Mouse (Mus musculus): ENCODE measurements around the gene Myh14. TPM values are rescaled to one million over a fixed set of nuclear protein-coding genes. Genes with fewer than 3 reads are reported as not detected.

Myh14 gene
- polyA plus RNA-seq, 1 experiment from 2014 or later = 1.2 TPM

DNA sequence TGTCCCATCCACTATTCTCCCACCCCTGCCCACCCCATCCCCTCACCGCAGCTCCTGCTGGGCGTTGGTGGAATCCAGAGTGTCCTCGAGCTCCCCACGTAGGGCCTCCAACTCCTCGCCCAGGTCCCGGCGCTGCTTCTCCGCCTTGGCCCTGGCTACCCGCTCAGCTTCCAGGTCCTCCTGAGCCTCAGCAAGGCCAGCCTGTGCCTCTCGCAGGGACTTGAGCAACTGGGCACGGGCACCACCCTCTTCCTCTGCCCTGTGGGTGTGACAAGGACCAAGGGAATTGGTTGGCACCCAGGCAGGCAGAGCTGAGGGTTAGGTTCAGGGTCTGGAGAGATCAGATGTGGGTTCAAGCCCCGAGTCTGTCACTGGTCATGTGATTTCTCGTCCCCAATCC lies 43.7 kb downstream of the Myh14 start:
- no peak overlapping the region for H3K9ac ChIP-seq (replicated peaks)
- no peak overlapping the region for H3K4me3 ChIP-seq (replicated peaks)

DNA sequence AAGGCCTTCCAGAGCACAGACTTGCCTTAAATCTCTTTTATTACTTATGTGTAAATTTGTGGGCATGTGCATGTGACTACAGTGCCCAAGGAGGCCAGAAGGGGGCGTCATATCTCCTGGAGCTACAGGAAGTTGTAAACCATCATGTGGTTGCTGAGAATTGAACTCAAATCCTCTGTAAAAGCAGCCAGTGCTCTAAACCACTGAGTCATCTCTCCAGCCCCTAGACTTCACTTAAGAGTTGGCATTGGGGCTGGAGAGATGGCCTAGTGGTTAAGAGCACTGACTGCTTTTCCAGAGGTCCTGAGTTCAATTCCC lies 44.6 kb downstream of the Myh14 start:
- H3K27me3 ChIP-seq = peaks cover 10% of the 10 kb centered on the region; the same call in 1 of the 2 replicates
- no peak overlapping the region for H3K27ac ChIP-seq
- H3K4me2 ChIP-seq (replicated peaks) = no peak overlapping the region
- WGBS = 65% methylated on average over 1 of the region's 1 CpGs
- no peaks in the 10 kb centered on the region for H3K9me3 ChIP-seq
- H3K4me3 ChIP-seq (replicated peaks) = no peak overlapping the region
- peaks cover 4% of the 10 kb centered on the region; the same call in 1 of the 2 replicates for H3K4me1 ChIP-seq (replicated peaks)
- no peak overlapping the region for H3K9ac ChIP-seq (replicated peaks)
- H3K36me3 ChIP-seq = no peaks in the 10 kb centered on the region
- no peak for ATAC-seq

More for the DNA sequence above, 43.7 kb downstream of the Myh14 start:
- Histone ChIP-seq H3K4me1 (replicated peaks) (peaks cover 4% of the 10 kb centered on the region; the same call in 1 of the 2 replicates), H3K36me3 (no peaks in the 10 kb centered on the region), H3K4me2 (replicated peaks) (no peak overlapping the region), H3K27ac (no peak overlapping the region), H3K27me3 (peaks cover 10% of the 10 kb centered on the region; the same call in 1 of the 2 replicates), H3K9me3 (no peaks in the 10 kb centered on the region)
- WGBS = 83% methylated on average over 12 of the region's 13 CpGs
- ATAC-seq = no peak

DNA sequence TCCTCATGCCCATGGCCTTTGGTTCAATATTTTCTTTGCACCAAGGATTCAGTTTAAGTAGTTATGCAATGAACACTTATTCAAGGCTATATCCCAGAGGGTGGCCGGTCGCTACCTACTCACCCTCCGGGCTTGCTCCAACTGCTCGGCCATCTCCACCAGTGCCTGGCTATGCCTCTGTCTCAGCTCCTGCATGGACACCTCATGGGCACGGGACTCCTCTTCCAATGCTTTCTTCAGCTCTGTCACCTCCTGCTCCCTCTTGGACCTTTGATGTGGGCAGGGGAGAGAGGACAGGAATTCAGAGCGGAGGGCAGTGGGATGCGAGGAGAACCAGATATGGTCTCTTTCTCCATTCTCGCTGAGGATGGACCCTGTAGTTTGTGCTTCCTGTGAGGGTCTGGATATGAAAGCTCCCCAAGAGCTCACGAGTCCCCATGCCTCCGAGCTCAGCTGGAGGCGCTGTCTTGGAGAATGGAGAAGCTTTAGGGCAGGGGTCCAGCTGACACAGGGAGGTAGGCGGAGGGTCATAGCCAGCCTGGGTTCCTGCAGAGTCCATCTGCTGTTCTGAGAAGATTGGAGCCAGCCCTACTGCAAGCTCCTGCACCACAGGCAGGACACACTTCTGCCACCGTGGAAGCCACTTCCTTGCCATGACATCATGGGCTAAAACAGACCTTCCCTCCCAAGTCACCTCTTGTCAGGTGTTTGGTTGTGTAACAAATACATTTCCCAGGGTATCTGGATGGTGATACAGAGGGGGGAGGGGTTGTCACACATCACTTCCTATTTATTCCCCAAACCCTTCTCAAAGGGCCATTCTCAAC lies 45.2 kb downstream of the Myh14 start:
- ATAC-seq = no peak
- H3K4me3 ChIP-seq (replicated peaks) = no peak overlapping the region
- WGBS = 90% methylated on average over 13 of the region's 13 CpGs
- no peak overlapping the region for H3K4me2 ChIP-seq (replicated peaks)
- peaks cover 10% of the 10 kb centered on the region; the same call in 1 of the 2 replicates for H3K27me3 ChIP-seq
- H3K27ac ChIP-seq = no peak overlapping the region
- H3K9me3 ChIP-seq = no peaks in the 10 kb centered on the region
- H3K4me1 ChIP-seq (replicated peaks) = peaks cover 4% of the 10 kb centered on the region; the same call in 1 of the 2 replicates
- no peak overlapping the region for H3K9ac ChIP-seq (replicated peaks)
- no peaks in the 10 kb centered on the region for H3K36me3 ChIP-seq

DNA sequence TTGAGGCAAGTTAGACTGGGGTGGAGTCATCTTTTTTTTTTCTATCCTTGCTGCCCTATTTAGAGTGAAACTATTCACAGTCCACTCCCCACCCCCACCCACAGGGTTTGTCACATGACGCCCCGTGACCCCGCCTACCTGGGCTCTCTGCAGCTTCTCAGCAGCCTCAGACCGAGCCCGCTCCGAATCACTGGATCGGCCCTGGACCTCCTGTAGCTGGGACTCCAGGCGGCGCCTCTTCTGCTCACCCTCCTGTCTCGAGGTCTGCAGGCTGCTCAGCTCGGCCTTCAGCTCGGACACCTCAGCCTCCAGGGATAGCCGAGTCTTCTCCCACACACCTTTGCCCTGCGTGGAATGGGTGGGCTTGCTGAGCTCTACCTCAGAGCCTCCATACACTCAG lies 45.8 kb downstream of the Myh14 start:
- no peak for ATAC-seq
- H3K27me3 ChIP-seq = peaks cover 10% of the 10 kb centered on the region; the same call in 1 of the 2 replicates

DNA sequence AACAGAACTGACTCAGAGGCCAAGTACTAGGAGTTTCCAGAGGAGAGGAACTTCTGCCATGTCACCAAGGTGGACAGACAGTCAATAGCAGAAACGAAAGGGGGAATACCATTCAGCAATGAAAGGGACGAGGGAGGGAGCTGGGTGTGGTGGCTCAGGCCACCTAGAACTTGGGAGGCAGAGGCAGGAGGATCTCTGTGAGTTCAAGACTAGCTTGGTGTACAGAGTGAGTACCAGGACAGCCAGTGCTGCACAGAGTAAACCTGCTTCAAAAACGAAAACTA lies 46.2 kb downstream of the Myh14 start:
- WGBS = 64% methylated on average over 3 of the region's 3 CpGs
- Histone ChIP-seq H3K36me3 (no peaks in the 10 kb centered on the region), H3K27me3 (peaks cover 10% of the 10 kb centered on the region; the same call in 1 of the 2 replicates), H3K4me1 (replicated peaks) (peaks cover 4% of the 10 kb centered on the region; the same call in 1 of the 2 replicates), H3K27ac (no peak overlapping the region), H3K9me3 (peaks cover 4% of the 10 kb centered on the region), H3K4me3 (replicated peaks) (no peak overlapping the region), H3K9ac (replicated peaks) (no peak overlapping the region), H3K4me2 (replicated peaks) (no peak overlapping the region)
- no peak for ATAC-seq

More for the DNA sequence above, 45.8 kb downstream of the Myh14 start:
- H3K9me3 ChIP-seq = peaks cover 4% of the 10 kb centered on the region
- peaks cover 4% of the 10 kb centered on the region; the same call in 1 of the 2 replicates for H3K4me1 ChIP-seq (replicated peaks)
- no peak overlapping the region for H3K4me3 ChIP-seq (replicated peaks)
- no peak overlapping the region for H3K9ac ChIP-seq (replicated peaks)
- H3K27ac ChIP-seq = no peak overlapping the region
- H3K4me2 ChIP-seq (replicated peaks) = no peak overlapping the region
- WGBS = 65% methylated on average over 14 of the region's 14 CpGs
- H3K36me3 ChIP-seq = no peaks in the 10 kb centered on the region

DNA sequence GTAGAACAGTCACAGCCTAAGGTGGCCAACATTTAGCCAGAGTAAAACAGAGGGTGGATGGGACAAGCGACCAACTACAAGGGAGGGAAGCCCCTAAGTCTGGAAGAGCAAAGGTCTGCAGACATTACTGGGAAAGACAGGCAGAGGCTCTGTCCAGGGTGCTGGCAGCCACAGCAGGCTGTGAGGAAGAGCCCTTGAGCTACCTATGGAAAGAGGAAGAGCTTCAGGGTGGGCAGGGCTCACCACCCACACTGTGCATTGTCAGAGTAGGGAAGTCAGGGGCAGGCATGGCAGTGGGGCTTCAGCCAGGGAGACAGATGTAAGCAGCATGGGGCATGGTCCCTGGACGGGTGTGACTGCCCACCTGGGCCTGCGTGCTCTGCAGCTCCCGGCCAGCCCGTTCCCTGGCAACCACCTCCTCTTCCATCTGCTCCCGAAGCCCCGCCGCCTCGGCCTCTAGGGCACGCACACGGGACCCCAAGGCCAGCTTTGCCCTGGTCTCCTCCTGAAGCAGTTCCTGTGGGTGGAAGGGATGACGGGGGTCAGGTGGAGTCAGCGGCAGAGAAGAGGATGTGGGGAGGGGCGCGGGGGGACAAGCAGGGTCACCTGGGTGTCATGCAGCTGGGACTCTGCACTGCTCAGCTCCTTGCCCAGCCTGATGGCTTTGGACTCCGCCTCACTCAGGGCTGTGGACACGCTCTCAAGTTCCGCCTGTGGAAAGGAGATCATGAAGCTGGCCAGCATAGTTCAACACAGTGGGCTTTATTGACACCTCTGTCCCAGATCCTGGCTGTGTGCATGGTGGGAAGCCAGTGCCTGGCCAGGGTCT lies 46.7 kb downstream of the Myh14 start:
- WGBS = 44% methylated on average over 18 of the region's 18 CpGs
- Histone ChIP-seq H3K4me2 (replicated peaks) (no peak overlapping the region), H3K9ac (replicated peaks) (no peak overlapping the region)

DNA sequence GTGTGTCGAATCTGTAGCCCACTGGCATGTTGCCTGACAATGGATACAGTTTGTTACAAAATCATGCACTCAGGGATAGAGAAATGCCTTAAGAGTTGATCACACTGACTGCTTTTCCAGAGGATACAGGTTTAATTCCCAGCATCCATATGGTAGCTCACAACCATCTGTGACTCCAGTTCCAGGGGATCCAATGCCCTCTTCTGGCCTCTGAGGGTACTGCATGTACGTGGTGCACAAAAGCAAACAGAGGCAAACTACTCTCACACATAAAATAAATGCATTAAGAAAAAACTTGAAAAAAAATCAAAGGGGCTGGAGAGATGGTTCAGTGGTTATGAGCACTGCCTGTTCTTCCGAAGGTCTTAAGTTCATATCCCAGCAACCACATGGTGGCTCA lies 53.6 kb downstream of the Myh14 start:
- Histone ChIP-seq H3K9ac (replicated peaks) (no peak overlapping the region), H3K4me1 (replicated peaks) (0 out of 2 replicates have a peak, but pooled peaks cover 3% of the 10 kb centered on the region), H3K9me3 (peaks cover 4% of the 10 kb centered on the region), H3K27ac (no peak overlapping the region), H3K4me2 (replicated peaks) (no peak overlapping the region), H3K27me3 (peaks cover 26% of the 10 kb centered on the region), H3K36me3 (no peaks in the 10 kb centered on the region), H3K4me3 (replicated peaks) (no peak overlapping the region)
- ATAC-seq = no peak
- WGBS = 76% methylated on average over 3 of the region's 3 CpGs

More for the DNA sequence above, 46.7 kb downstream of the Myh14 start:
- Histone ChIP-seq H3K9me3 (peaks cover 4% of the 10 kb centered on the region), H3K27ac (no peak overlapping the region), H3K36me3 (no peaks in the 10 kb centered on the region), H3K4me3 (replicated peaks) (no peak overlapping the region), H3K27me3 (peaks cover 10% of the 10 kb centered on the region; the same call in 1 of the 2 replicates), H3K4me1 (replicated peaks) (peaks cover 4% of the 10 kb centered on the region; the same call in 1 of the 2 replicates)
- no peak for ATAC-seq

DNA sequence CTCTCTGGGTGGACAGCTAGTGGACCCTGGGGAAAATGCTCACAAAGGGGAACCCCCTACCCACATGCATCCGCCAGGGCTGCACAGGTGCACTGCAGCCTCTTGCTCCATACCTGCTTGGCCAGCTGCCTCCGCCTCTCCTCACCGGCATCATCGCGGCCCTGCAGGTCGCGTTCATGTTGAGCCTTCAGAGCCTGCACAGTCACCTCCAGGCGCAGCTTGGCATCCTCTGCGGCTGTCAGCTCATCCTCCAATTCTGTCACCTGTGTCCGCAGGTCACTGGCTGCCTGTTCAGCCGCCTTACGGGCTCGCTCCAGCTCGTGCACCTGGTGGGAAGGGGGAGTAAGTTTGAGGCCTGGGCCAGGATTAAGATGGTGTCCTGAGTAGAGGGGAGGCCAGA lies 54.7 kb downstream of the Myh14 start:
- H3K4me3 ChIP-seq (replicated peaks) = no peak overlapping the region
- no peaks in the 10 kb centered on the region for H3K36me3 ChIP-seq
- H3K9ac ChIP-seq (replicated peaks) = no peak overlapping the region
- H3K9me3 ChIP-seq = peaks cover 4% of the 10 kb centered on the region
- no peak for ATAC-seq
- no peak overlapping the region for H3K4me2 ChIP-seq (replicated peaks)
- 83% methylated on average over 14 of the region's 14 CpGs for WGBS
- H3K4me1 ChIP-seq (replicated peaks) = 0 out of 2 replicates have a peak, but pooled peaks cover 3% of the 10 kb centered on the region
- no peak overlapping the region for H3K27ac ChIP-seq
- peaks cover 26% of the 10 kb centered on the region for H3K27me3 ChIP-seq

DNA sequence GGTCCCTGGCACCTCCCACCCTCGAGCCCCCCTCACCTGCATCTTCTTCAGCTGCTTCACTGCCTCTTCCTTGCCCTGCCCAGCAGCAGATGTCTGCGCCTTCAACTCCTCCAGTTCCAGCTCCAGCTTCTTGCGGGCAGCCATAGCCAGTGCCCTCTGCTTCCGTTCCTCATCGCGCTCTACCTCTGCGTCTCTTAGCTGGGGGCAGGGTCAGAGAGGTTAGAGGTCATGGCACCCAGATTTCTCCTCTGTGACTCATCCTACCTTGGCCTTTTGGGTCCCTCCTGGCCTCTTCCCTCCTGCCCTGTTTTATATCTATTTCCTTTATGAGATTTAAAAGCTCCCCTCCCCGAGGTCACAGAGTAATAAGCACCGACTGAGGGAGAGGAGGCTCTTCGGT lies 55.3 kb downstream of the Myh14 start:
- H3K9ac ChIP-seq (replicated peaks) = no peak overlapping the region
- H3K9me3 ChIP-seq = peaks cover 3% of the 10 kb centered on the region
- H3K36me3 ChIP-seq = no peaks in the 10 kb centered on the region
- peaks cover 26% of the 10 kb centered on the region for H3K27me3 ChIP-seq
- no peak overlapping the region for H3K27ac ChIP-seq
- H3K4me3 ChIP-seq (replicated peaks) = no peak overlapping the region
- ATAC-seq = no peak
- 0 out of 2 replicates have a peak, but pooled peaks cover 3% of the 10 kb centered on the region for H3K4me1 ChIP-seq (replicated peaks)
- WGBS = 16% methylated on average over 10 of the region's 10 CpGs
- no peak overlapping the region for H3K4me2 ChIP-seq (replicated peaks)

DNA sequence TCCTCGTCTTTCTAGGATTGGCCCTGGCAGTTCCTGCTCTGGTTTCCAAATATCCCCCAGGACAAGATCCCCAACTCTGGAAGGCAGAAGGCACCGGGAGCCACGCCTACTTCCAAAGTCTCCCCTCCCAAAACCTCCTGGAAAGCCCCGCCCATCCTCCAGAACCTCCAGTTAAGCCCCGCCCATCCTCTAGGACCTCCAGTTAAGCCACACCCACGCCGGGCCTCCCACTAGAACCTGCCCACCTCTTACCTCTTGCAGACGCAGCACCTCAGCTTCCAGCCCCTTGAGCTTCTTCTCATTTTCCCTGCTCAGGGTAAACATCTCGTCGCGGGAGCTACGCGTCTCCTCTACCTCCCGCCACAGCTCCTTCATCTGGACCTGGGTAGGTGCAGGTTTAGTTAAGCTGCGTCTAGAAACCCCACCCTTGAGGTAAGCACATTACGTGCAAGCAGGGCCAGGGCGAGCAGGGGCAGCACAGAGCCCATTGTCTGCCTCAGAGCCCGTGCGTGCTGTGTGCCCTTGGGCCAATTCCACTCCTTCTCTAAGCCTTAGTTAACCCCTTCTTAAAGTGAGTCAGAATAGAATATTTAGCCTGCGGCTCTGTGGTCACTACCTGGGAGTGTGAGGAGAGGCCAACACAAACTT lies 56.5 kb downstream of the Myh14 start:
- no peaks in the 10 kb centered on the region for H3K9me3 ChIP-seq
- no peak overlapping the region for H3K9ac ChIP-seq (replicated peaks)
- 0 out of 2 replicates have a peak, but pooled peaks cover 3% of the 10 kb centered on the region for H3K4me1 ChIP-seq (replicated peaks)
- H3K4me3 ChIP-seq (replicated peaks) = no peak overlapping the region
- H3K36me3 ChIP-seq = no peaks in the 10 kb centered on the region
- H3K4me2 ChIP-seq (replicated peaks) = peak overlapping the region; percentile 15; the same call in 1 of the 2 replicates
- WGBS = 9% methylated on average over 20 of the region's 20 CpGs
- peaks cover 26% of the 10 kb centered on the region for H3K27me3 ChIP-seq
- ATAC-seq = 0 out of 2 replicates have a peak, but pooled peaks have one; percentile 20
- H3K27ac ChIP-seq = no peak overlapping the region

DNA sequence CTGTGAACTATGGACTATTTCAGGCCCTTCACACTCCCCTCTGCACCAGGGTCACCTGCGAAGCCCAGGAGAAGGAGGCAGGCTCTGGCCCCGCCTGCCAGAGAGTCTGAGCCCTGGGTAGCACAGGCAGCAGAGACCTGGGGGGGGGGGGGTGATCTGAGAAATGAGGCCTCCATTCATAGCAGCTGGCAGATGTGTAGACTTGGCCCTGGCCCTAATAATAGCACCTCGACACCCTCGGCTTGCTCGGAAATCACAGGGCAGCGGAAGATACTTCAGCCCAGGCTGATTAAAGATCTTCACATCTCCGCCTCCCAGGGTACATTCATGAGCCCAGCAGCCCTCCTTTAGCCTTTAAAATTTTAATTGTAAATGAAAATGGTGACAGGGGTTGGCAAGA lies 58.5 kb downstream of the Myh14 start:
- Histone ChIP-seq H3K36me3 (no peaks in the 10 kb centered on the region), H3K9me3 (no peaks in the 10 kb centered on the region), H3K4me3 (replicated peaks) (no peak overlapping the region), H3K4me2 (replicated peaks) (no peak overlapping the region), H3K27ac (no peak overlapping the region), H3K4me1 (replicated peaks) (0 out of 2 replicates have a peak, but pooled peaks cover 3% of the 10 kb centered on the region), H3K9ac (replicated peaks) (no peak overlapping the region), H3K27me3 (peaks cover 40% of the 10 kb centered on the region)
- no peak for ATAC-seq
- 73% methylated on average over 7 of the region's 7 CpGs for whole genome bisulfite sequencing

Measured in midbrain, embryonic 13.5 days (tissue).